In the genomic region with DNA sequence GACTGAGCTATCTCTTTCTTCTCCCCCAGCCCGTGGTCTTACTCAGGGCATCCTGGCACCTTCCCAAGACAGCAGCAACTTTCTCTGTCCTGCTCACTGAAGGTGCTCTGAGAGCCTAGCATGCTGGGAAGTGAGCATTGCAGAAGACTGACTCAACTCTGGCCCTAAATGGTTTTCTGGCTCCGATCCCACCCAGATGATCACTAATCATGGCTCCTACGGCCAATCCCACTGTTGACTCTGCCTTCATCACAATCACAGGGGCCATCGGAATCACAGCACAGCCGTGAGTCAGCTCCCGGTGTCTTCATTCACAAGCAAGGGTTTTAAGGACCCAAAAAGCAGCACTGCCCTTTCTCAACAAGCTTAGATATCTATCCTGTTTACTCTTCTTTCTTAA, we compare ENCODE assay signal across 12 mouse cellular contexts. TPM values are rescaled to one million over a fixed set of nuclear protein-coding genes. Genes with fewer than 3 reads are reported as not detected.
DNase-seq lines count a peak whose midpoint lies in the region; ATAC-seq and TF ChIP-seq lines count a peak whose summit lies in the region.
"Had no signal": no experiment of that assay in that cellular context is flagged by ENCODE, and none has a peak within 500 bp of the region (broad histone marks: within the 10 kb centered on the region; RNA-seq: fewer than 3 reads in every experiment).

No protein-coding gene starts in this region.

- H3K4me3 ChIP-seq in liver, postnatal 0 days (ENCODE audit: low read depth, low read length) = no peak overlapping the region
- no peak overlapping the region for H3K4me3 ChIP-seq in liver, embryonic 12.5 days
- peak overlapping the region; percentile 10 for H3K4me3 ChIP-seq in myocyte
- H3K4me3 ChIP-seq: forebrain, embryonic 10.5 days; limb, embryonic 15.5 days had no signal

- no peak for TF ChIP-seq POLR2A in myocyte (IDR thresholded peaks at IDR 0.05; ENCODE audit: insufficient read length, low read depth)

- ATAC-seq in liver, postnatal 0 days = no peak
- ATAC-seq in liver, embryonic 12.5 days = no peak

- H3K27me3 ChIP-seq in liver, postnatal 0 days (ENCODE audit: insufficient read depth, low read length) = no peaks in the 10 kb centered on the region
- peaks cover 3% of the 10 kb centered on the region; the same call in 1 of the 2 replicates for H3K27me3 ChIP-seq in liver, embryonic 12.5 days (replicated peaks)
- H3K27me3 ChIP-seq in myocyte (ENCODE audit: control insufficient read depth, insufficient read depth, insufficient read length) = no peaks in the 10 kb centered on the region
- H3K27me3 ChIP-seq: limb, embryonic 15.5 days had no signal

- H3ac ChIP-seq in myocyte (ENCODE audit: control insufficient read depth, insufficient read length) = no peak overlapping the region

- H3K9me3 ChIP-seq in liver, postnatal 0 days (ENCODE audit: low read length) = no peaks in the 10 kb centered on the region
- no peaks in the 10 kb centered on the region for H3K9me3 ChIP-seq in liver, embryonic 12.5 days (replicated peaks)
- H3K9me3 ChIP-seq: forebrain, embryonic 10.5 days; limb, embryonic 15.5 days had no signal

- H3K4me1 ChIP-seq in liver, postnatal 0 days (ENCODE audit: insufficient read depth) = peaks cover 17% of the 10 kb centered on the region
- H3K4me1 ChIP-seq in liver, embryonic 12.5 days = peaks cover 20% of the 10 kb centered on the region

- 61% methylated on average over 6 of the region's 6 CpGs for WGBS in liver, postnatal 0 days (ENCODE audit: insufficient replicate concordance)
- WGBS in liver, embryonic 12.5 days (ENCODE audit: insufficient replicate concordance) = 63% methylated on average over 6 of the region's 6 CpGs

- no peaks in the 10 kb centered on the region for H3K36me3 ChIP-seq in liver, postnatal 0 days (replicated peaks; ENCODE audit: insufficient read depth, low read length)
- H3K36me3 ChIP-seq in liver, embryonic 12.5 days = no peaks in the 10 kb centered on the region
- H3K36me3 ChIP-seq in myocyte (ENCODE audit: control insufficient read depth, insufficient read depth) = no peaks in the 10 kb centered on the region
- H3K36me3 ChIP-seq: forebrain, embryonic 10.5 days; limb, embryonic 15.5 days had no signal

- peak; percentile 9 to 11 for DNase-seq in cerebellum, postnatal 10 days
- DNase-seq in cerebellum, postnatal 4 days (ENCODE audit: low spot score in 2 of 2) = no peak
- DNase-seq in liver, postnatal 0 days = peak; percentile 29
- DNase-seq in adrenal gland, postnatal 14 days = peak; percentile 63
- no peak for DNase-seq in thymus, postnatal 36 days
- DNase-seq in thymus, postnatal 25 days = no peak
- DNase-seq: retina, postnatal 1 day had no signal

- H3K4me2 ChIP-seq in liver, postnatal 0 days (ENCODE audit: low read depth, low read length) = no peak overlapping the region
- H3K4me2 ChIP-seq in liver, embryonic 12.5 days = no peak overlapping the region
- peak overlapping the region; percentile 97 for H3K4me2 ChIP-seq in myocyte (ENCODE audit: low read depth)
- H3K4me2 ChIP-seq: limb, embryonic 15.5 days had no signal

- H3K27ac ChIP-seq in liver, postnatal 0 days (ENCODE audit: low read depth) = no peak overlapping the region
- no peak overlapping the region for H3K27ac ChIP-seq in liver, embryonic 12.5 days
- H3K27ac ChIP-seq: forebrain, embryonic 10.5 days; limb, embryonic 15.5 days had no signal

- TF ChIP-seq EP300 in liver, postnatal 0 days (IDR thresholded peaks at IDR 0.05; ENCODE audit: low read depth) = no peak

- H3K9ac ChIP-seq in liver, postnatal 0 days (replicated peaks) = no peak overlapping the region
- no peak overlapping the region for H3K9ac ChIP-seq in liver, embryonic 12.5 days
- H3K9ac ChIP-seq: limb, embryonic 15.5 days had no signal

- TF ChIP-seq CTCF in liver, postnatal 0 days (IDR thresholded peaks at IDR 0.05; ENCODE audit: low read depth) = no peak

- no peaks in the 10 kb centered on the region for H3K79me2 ChIP-seq in myocyte (ENCODE audit: control insufficient read depth, insufficient read depth)

TF ChIP-seq in myocyte, 11 proteins besides CTCF, POLR2A, EP300 and RAD21:
- TF ChIP-seq REST (IDR thresholded peaks at IDR 0.05; ENCODE audit: insufficient read depth, insufficient read length) (no peak), MYOG (IDR thresholded peaks at IDR 0.05; ENCODE audit: control insufficient read depth in 1 of 3, insufficient read depth in 1 of 3, insufficient read length in 2 of 3, low read depth in 2 of 3) (no peak), USF1 (IDR thresholded peaks at IDR 0.05; ENCODE audit: low read depth) (no peak), MAX (IDR thresholded peaks at IDR 0.05; ENCODE audit: low read depth) (no peak), POLR2AphosphoS2 (IDR thresholded peaks at IDR 0.05; ENCODE audit: insufficient read length, low read depth) (no peak), SRF (IDR thresholded peaks at IDR 0.05; ENCODE audit: control insufficient read depth, insufficient read length, low read depth) (no peak), E2F4 (IDR thresholded peaks at IDR 0.05; ENCODE audit: insufficient read depth) (no peak), MYOD1 (IDR thresholded peaks at IDR 0.05; ENCODE audit: control insufficient read depth in 1 of 3, insufficient read length in 2 of 3, low read depth in 2 of 3) (no peak), TCF3 (IDR thresholded peaks at IDR 0.05; ENCODE audit: insufficient read length, low read depth) (no peak), CEBPB (IDR thresholded peaks at IDR 0.05; ENCODE audit: insufficient read depth, poor library complexity, severe bottlenecking) (no peak), TCF12 (IDR thresholded peaks at IDR 0.05; ENCODE audit: insufficient read depth, poor library complexity, severe bottlenecking) (no peak)

RNA-seq across cellular contexts. Expression of a gene that starts 58.6 kb away (rescaled TPM):
- 1.2 and 1.9 TPM in 2 replicates for polyA plus RNA-seq in liver, postnatal 0 days (2015; fragmentation: Nextera tagmentation; extraction: Ambion mirVana)
- 2.5 and 2.7 TPM in 2 replicates for polyA plus RNA-seq in liver, embryonic 12.5 days (2016; fragmentation: Nextera tagmentation; extraction: Ambion mirVana)
- 17.5 and 24.3 TPM in 2 replicates for total RNA-seq in adrenal gland, postnatal 14 days (2021)
- polyA plus RNA-seq in myocyte (2012; fragmentation: generic; extraction: Trizol) = 3.4 TPM
- total RNA-seq: MEL had no signal

Comparison
In these comparisons a context has a peak if more than half of its experiments do, and no peak if none do; other contexts are left out.
1. DNase-seq: peak in cerebellum, postnatal 10 days (2 of 2), liver, postnatal 0 days (single experiment) and adrenal gland, postnatal 14 days (single experiment); none in cerebellum, postnatal 4 days (0 of 2), thymus, postnatal 36 days (0 of 2) and thymus, postnatal 25 days (single experiment).